Mouse (Mus musculus) midbrain, embryonic 11.5 days (tissue): Measurements from ENCODE around the gene Ehd2. TPM values are rescaled to one million over a fixed set of nuclear protein-coding genes. Genes with fewer than 3 reads are reported as not detected.

Experiments used
- ATAC-seq: fragments of 200-750 bp; cut with Nextera tagmentation; 2 replicates; pipeline ENCODE4 v1.8.0; 2017; ENCODE audit warnings: moderate TSS enrichment, moderate library complexity; ENCODE audit not compliant: low FRiP score
- DNase-seq: peaks from one replicate; pipeline ENCODE4 v3.0.0; 2015; ENCODE audit warnings: low spot score; ENCODE audit errors: missing footprints
- H3K27ac ChIP-seq: fragments of 300-500 bp; sonication (generic); 2 replicates; pipeline ENCODE4 v1.5.1; 2014; ENCODE audit warnings: low read depth, low read length
- H3K27me3 ChIP-seq: fragments of 300-500 bp; sonication (generic); 2 replicates; pipeline ENCODE4 v1.6.1; 2014; ENCODE audit warnings: mild to moderate bottlenecking, low read length, moderate library complexity, mixed read lengths; ENCODE audit not compliant: control insufficient read depth, insufficient read depth
- H3K36me3 ChIP-seq: fragments of 300-500 bp; sonication (generic); 2 replicates; pipeline ENCODE4 v1.6.1; 2014; ENCODE audit warnings: mild to moderate bottlenecking, low read length, moderate library complexity, mixed read lengths; ENCODE audit not compliant: control insufficient read depth, insufficient read depth
- H3K4me1 ChIP-seq: fragments of 300-500 bp; sonication (generic); 2 replicates; pipeline ENCODE4 v1.6.1; 2014; ENCODE audit warnings: low read length; ENCODE audit not compliant: control insufficient read depth, insufficient read depth
- H3K4me2 ChIP-seq: fragments of 300-500 bp; sonication (generic); 2 replicates; pipeline ENCODE4 v1.6.1; 2014; ENCODE audit warnings: mild to moderate bottlenecking, moderate library complexity
- H3K4me3 ChIP-seq: fragments of 300-500 bp; sonication (generic); 2 replicates; pipeline ENCODE4 v1.5.1; 2014; ENCODE audit warnings: low read depth, low read length
- H3K9ac ChIP-seq: fragments of 300-500 bp; sonication (generic); 2 replicates; pipeline ENCODE4 v1.6.1; 2014; ENCODE audit warnings: low read length
- H3K9me3 ChIP-seq: fragments of 300-500 bp; sonication (generic); 2 replicates; pipeline ENCODE4 v1.6.1; 2016; ENCODE audit warnings: low read length; ENCODE audit not compliant: control insufficient read depth
- WGBS: fragments of 180-500 bp; shearing (Covaris S2); extraction: QIAGEN DNeasy Blood & Tissue Kit; methylation state at CpG from one replicate; pipeline ENCODE4 v1.1.7; 2014; 5-methylcytosine and 5-hydroxymethylcytosine counted together
- polyA plus RNA-seq: library from polyadenylated mRNA; unstranded; fragments of >200 nt; fragmentation: Nextera tagmentation; extraction: Ambion mirVana; gene quantifications from 2 replicates; pipeline ENCODE4 v1.2.1, GENCODE M21; 2014

Gene Ehd2
- polyA plus RNA-seq, 1 experiment from 2014 or later, result 8.9 TPM

- no peak for ATAC-seq
- no peak overlapping the region for H3K4me3 ChIP-seq
- WGBS, result 81% methylated on average over 3 of the region's 3 CpGs
- H3K9me3 ChIP-seq, result peaks cover 2% of the 10 kb centered on the region; the same call in 1 of the 2 replicates
- peaks cover 2% of the 10 kb centered on the region; the same call in 1 of the 2 replicates for H3K4me1 ChIP-seq
- no peak overlapping the region for H3K27ac ChIP-seq
- no peak for DNase-seq
- H3K4me2 ChIP-seq, result no peak overlapping the region
- H3K36me3 ChIP-seq, result peaks cover 4% of the 10 kb centered on the region
- no peaks in the 10 kb centered on the region for H3K27me3 ChIP-seq
- H3K9ac ChIP-seq, result no peak overlapping the region
Observed at GRCm38 (mm10) chr7:15966489-15966888, 878 bp downstream of the Ehd2 start.

GRCm38 (mm10) chr7:15963798-15964652, 3.3 kb downstream of the Ehd2 start:
- ATAC-seq (no peak), DNase-seq (no peak)
- H3K27ac ChIP-seq, result no peak overlapping the region
- H3K9me3 ChIP-seq, result no peaks in the 10 kb centered on the region
- H3K36me3 ChIP-seq, result no peaks in the 10 kb centered on the region
- no peak overlapping the region for H3K4me2 ChIP-seq
- no peaks in the 10 kb centered on the region for H3K27me3 ChIP-seq
- H3K9ac ChIP-seq, result no peak overlapping the region
- H3K4me1 ChIP-seq, result peaks cover 2% of the 10 kb centered on the region; the same call in 1 of the 2 replicates
- WGBS, result 86% methylated on average over 32 of the region's 32 CpGs
- no peak overlapping the region for H3K4me3 ChIP-seq

- ATAC-seq (no peak), DNase-seq (no peak)
- H3K27me3 ChIP-seq, result no peaks in the 10 kb centered on the region
- H3K36me3 ChIP-seq, result no peaks in the 10 kb centered on the region
- H3K9me3 ChIP-seq, result no peaks in the 10 kb centered on the region
- H3K4me1 ChIP-seq, result peaks cover 2% of the 10 kb centered on the region; the same call in 1 of the 2 replicates
- H3K27ac ChIP-seq, result no peak overlapping the region
- no peak overlapping the region for H3K9ac ChIP-seq
- H3K4me2 ChIP-seq, result no peak overlapping the region
- 48% methylated on average over 12 of the region's 12 CpGs for WGBS
- H3K4me3 ChIP-seq, result no peak overlapping the region
Observed at GRCm38 (mm10) chr7:15962311-15963288, 4.8 kb downstream of the Ehd2 start.

GRCm38 (mm10) chr7:15961798-15962197, 5.6 kb downstream of the Ehd2 start:
- ATAC-seq (no peak), DNase-seq (no peak)
- H3K9me3 ChIP-seq, result no peaks in the 10 kb centered on the region
- 88% methylated on average over 7 of the region's 7 CpGs for WGBS
- H3K9ac ChIP-seq, result no peak overlapping the region
- H3K27me3 ChIP-seq, result no peaks in the 10 kb centered on the region
- peaks cover 2% of the 10 kb centered on the region; the same call in 1 of the 2 replicates for H3K4me1 ChIP-seq
- no peaks in the 10 kb centered on the region for H3K36me3 ChIP-seq
- no peak overlapping the region for H3K4me3 ChIP-seq
- H3K27ac ChIP-seq, result no peak overlapping the region
- H3K4me2 ChIP-seq, result no peak overlapping the region

- H3K9me3 ChIP-seq, result no peaks in the 10 kb centered on the region
- no peak overlapping the region for H3K4me3 ChIP-seq
- no peak overlapping the region for H3K9ac ChIP-seq
- H3K36me3 ChIP-seq, result no peaks in the 10 kb centered on the region
- ATAC-seq (no peak), DNase-seq (no peak)
- H3K27me3 ChIP-seq, result no peaks in the 10 kb centered on the region
- WGBS, result 68% methylated on average over 4 of the region's 4 CpGs
- no peak overlapping the region for H3K27ac ChIP-seq
- no peak overlapping the region for H3K4me2 ChIP-seq
- H3K4me1 ChIP-seq, result peaks cover 2% of the 10 kb centered on the region; the same call in 1 of the 2 replicates
Observed at GRCm38 (mm10) chr7:15961239-15961638, 6.1 kb downstream of the Ehd2 start.

- H3K4me3 ChIP-seq, result no peak overlapping the region
- DNase-seq (no peak), ATAC-seq (no peak)
- H3K9ac ChIP-seq, result no peak overlapping the region
- H3K4me2 ChIP-seq, result no peak overlapping the region
- 42% methylated on average over 4 of the region's 4 CpGs for WGBS
- no peaks in the 10 kb centered on the region for H3K27me3 ChIP-seq
- H3K36me3 ChIP-seq, result no peaks in the 10 kb centered on the region
- H3K9me3 ChIP-seq, result no peaks in the 10 kb centered on the region
- H3K27ac ChIP-seq, result no peak overlapping the region
- H3K4me1 ChIP-seq, result peaks cover 2% of the 10 kb centered on the region; the same call in 1 of the 2 replicates
Observed at GRCm38 (mm10) chr7:15960691-15961090, 6.7 kb downstream of the Ehd2 start.

- no peak overlapping the region for H3K9ac ChIP-seq
- no peak overlapping the region for H3K4me2 ChIP-seq
- no peaks in the 10 kb centered on the region for H3K9me3 ChIP-seq
- no peaks in the 10 kb centered on the region for H3K4me1 ChIP-seq
- 80% methylated on average over 5 of the region's 5 CpGs for WGBS
- ATAC-seq (no peak), DNase-seq (no peak)
- H3K27me3 ChIP-seq, result no peaks in the 10 kb centered on the region
- H3K27ac ChIP-seq, result no peak overlapping the region
- H3K36me3 ChIP-seq, result no peaks in the 10 kb centered on the region
- no peak overlapping the region for H3K4me3 ChIP-seq
Observed at GRCm38 (mm10) chr7:15956143-15956542, 11.2 kb downstream of the Ehd2 start.

- DNase-seq (no peak), ATAC-seq (0 out of 2 replicates have a peak, but pooled peaks have one; percentile 12)
- Histone ChIP-seq H3K27me3 (no peaks in the 10 kb centered on the region), H3K27ac (no peak overlapping the region), H3K9me3 (no peaks in the 10 kb centered on the region), H3K36me3 (no peaks in the 10 kb centered on the region), H3K4me3 (peak overlapping the region; percentile 16), H3K4me2 (peak overlapping the region; percentile 44), H3K9ac (peak overlapping the region; percentile 49; the same call in 1 of the 2 replicates), H3K4me1 (no peaks in the 10 kb centered on the region)
- WGBS, result 17% methylated on average over 7 of the region's 7 CpGs
Observed at GRCm38 (mm10) chr7:15955509-15955908, 11.9 kb downstream of the Ehd2 start.
